Mouse (Mus musculus): ENCODE data around the gene Slc6a4.

- TF ChIP-seq POLR2A (IDR thresholded peaks at IDR 0.05; ENCODE audit: extremely low read depth, insufficient read depth, low read length): no peak
- TF ChIP-seq CTCF (IDR thresholded peaks at IDR 0.05; ENCODE audit: extremely low read depth, insufficient read depth, low read length): no peak
Observed at GRCm38 (mm10) chr11:76990839-76991238, 7.6 kb upstream of the Slc6a4 start.

All from cortical plate, adult 2 months (tissue).